Mouse (Mus musculus) gastrocnemius, postnatal 10 days (tissue): ENCODE data around the gene Tecr. TPM values are rescaled to one million over a fixed set of nuclear protein-coding genes. Genes with fewer than 3 reads are reported as not detected.
"Not testable (repeated sequence)": the region's sequence is repeated elsewhere in the genome, so short reads cannot be mapped to it uniquely, and the experiment has no call there.

Source experiments
- DNase-seq: peaks from one replicate; pipeline ENCODE4 v3.0.0; 2021; ENCODE audit warnings: mixed read lengths
- total RNA-seq, 2 experiments: library from RNA; stranded (reverse); gene quantifications; 2 replicates each; pipeline ENCODE4 v1.2.3; 2021

Gene Tecr
- total RNA-seq, 2 experiments from 2014 or later, result 422 to 448 TPM

- no peak for DNase-seq
Observed at GRCm38 (mm10) chr8:83583236-83583635, 24.5 kb downstream of the Tecr start.

- DNase-seq, result no peak
Observed at GRCm38 (mm10) chr8:83582226-83582625, 25.5 kb downstream of the Tecr start.

- DNase-seq, result no peak
Observed at GRCm38 (mm10) chr8:83580826-83581225, 26.9 kb downstream of the Tecr start.

GRCm38 (mm10) chr8:83579676-83580075 lies 28.1 kb downstream of the Tecr start:
- no peak for DNase-seq

GRCm38 (mm10) chr8:83578131-83579055 lies 29.4 kb downstream of the Tecr start:
- no peak for DNase-seq

GRCm38 (mm10) chr8:83577384-83577791 lies 30.4 kb downstream of the Tecr start:
- no peak for DNase-seq

- DNase-seq, result no peak
Observed at GRCm38 (mm10) chr8:83576921-83577320, 30.9 kb downstream of the Tecr start.

GRCm38 (mm10) chr8:83576516-83576895 lies 31.3 kb downstream of the Tecr start:
- no peak for DNase-seq

GRCm38 (mm10) chr8:83575561-83576515 lies 31.9 kb downstream of the Tecr start:
- peak; percentile 52 for DNase-seq

- peak; percentile 54 for DNase-seq
Observed at GRCm38 (mm10) chr8:83574631-83575315, 33.0 kb downstream of the Tecr start.

- no peak for DNase-seq
Observed at GRCm38 (mm10) chr8:83573140-83573875, 34.5 kb downstream of the Tecr start.

- no peak for DNase-seq
Observed at GRCm38 (mm10) chr8:83572246-83572812, 35.4 kb downstream of the Tecr start.

- DNase-seq, result no peak
Observed at GRCm38 (mm10) chr8:83571791-83572190, 36.0 kb downstream of the Tecr start.

- not testable (repeated sequence) for DNase-seq
Observed at GRCm38 (mm10) chr8:83571001-83571340, 36.8 kb downstream of the Tecr start.

- DNase-seq, result no peak
Observed at GRCm38 (mm10) chr8:83570272-83571000, 37.3 kb downstream of the Tecr start.

GRCm38 (mm10) chr8:83569165-83569564 lies 38.6 kb downstream of the Tecr start:
- no peak for DNase-seq

GRCm38 (mm10) chr8:83568755-83569154 lies 39.0 kb downstream of the Tecr start:
- no peak for DNase-seq

GRCm38 (mm10) chr8:83568128-83568527 lies 39.6 kb downstream of the Tecr start:
- DNase-seq, result no peak

- DNase-seq, result no peak
Observed at GRCm38 (mm10) chr8:83567668-83568067, 40.1 kb downstream of the Tecr start.
